Mouse (Mus musculus) MEL (cell line): Measurements from ENCODE around the gene Abl2. TPM values are rescaled to one million over a fixed set of nuclear protein-coding genes. Genes with fewer than 3 reads are reported as not detected.
"Not testable (repeated sequence)": the region's sequence is repeated elsewhere in the genome, so short reads cannot be mapped to it uniquely, and the experiment has no call there.

ENCODE experiments used
- DNase-seq: peaks from one replicate; pipeline ENCODE4 v3.0.0; 2011; ENCODE audit warnings: low read depth, low spot score
- H3K27ac ChIP-seq: 2 replicates; pipeline ENCODE4 v1.5.1; 2012; ENCODE audit warnings: low read depth, mild to moderate bottlenecking, control low read depth, low read length, moderate library complexity; ENCODE audit not compliant: control insufficient read depth
- H3K27me3 ChIP-seq, 2 experiments: fragments of 150-350 bp in 1 of 2; sonication (generic) in 1 of 2; 2 replicates each; pipeline ENCODE4 v1.6.1; 2012; ENCODE audit warnings: low read length in 2 of 2, mild to moderate bottlenecking in 2 of 2, improper control_type of control experiment in 1 of 2, moderate library complexity in 1 of 2; ENCODE audit not compliant: insufficient read depth in 2 of 2, control insufficient read depth in 1 of 2
- H3K36me3 ChIP-seq, 2 experiments: 2 replicates each; pipeline ENCODE4 v1.6.1; 2012 to 2014; ENCODE audit warnings: low read length in 2 of 2, improper control_type of control experiment in 1 of 2, inconsistent platforms in 1 of 2, mild to moderate bottlenecking in 1 of 2; ENCODE audit not compliant: insufficient read depth in 2 of 2, control insufficient read depth in 1 of 2
- H3K4me1 ChIP-seq, 2 experiments: fragments of 150-350 bp in 1 of 2; sonication (generic) in 1 of 2; 2 replicates each; pipeline ENCODE4 v1.6.1; 2012; ENCODE audit warnings: low read length in 2 of 2, improper control_type of control experiment in 1 of 2, mild to moderate bottlenecking in 1 of 2; ENCODE audit not compliant: insufficient read depth in 2 of 2, control insufficient read depth in 1 of 2
- H3K4me3 ChIP-seq, 2 experiments: fragments of 150-350 bp in 1 of 2; sonication (generic) in 1 of 2; 2 replicates each; pipeline ENCODE4 v1.5.1; 2012; ENCODE audit warnings: low read depth in 2 of 2, low read length in 2 of 2, mild to moderate bottlenecking in 2 of 2, moderate library complexity in 2 of 2, control low read depth in 1 of 2, improper control_type of control experiment in 1 of 2; ENCODE audit not compliant: control insufficient read depth in 1 of 2, insufficient read depth in 1 of 2
- H3K79me2 ChIP-seq: 2 replicates; pipeline ENCODE4 v1.6.1; 2012; ENCODE audit warnings: mild to moderate bottlenecking, low read length, moderate library complexity; ENCODE audit not compliant: control insufficient read depth, poor library complexity, insufficient read depth
- H3K9ac ChIP-seq: 2 replicates; pipeline ENCODE4 v1.6.1; 2012; ENCODE audit warnings: low read depth, mild to moderate bottlenecking, control low read depth, low read length, moderate library complexity; ENCODE audit not compliant: control insufficient read depth, poor library complexity, severe bottlenecking
- H3K9me3 ChIP-seq: fragments of 150-350 bp; sonication (generic); replicated peaks from 2 replicates; pipeline ENCODE4 v1.6.1; 2012; ENCODE audit warnings: mild to moderate bottlenecking, low read length, improper control_type of control experiment, moderate library complexity; ENCODE audit not compliant: insufficient read depth
- BHLHE40 ChIP-seq: IDR thresholded peaks from 2 replicates; pipeline ENCODE4 v1.6.1; 2012; ENCODE audit warnings: low read depth, mild to moderate bottlenecking, inconsistent platforms, low read length, improper control_type of control experiment, borderline replicate concordance
- CTCF ChIP-seq, 3 experiments: IDR thresholded peaks in 2 of 3; conservative IDR thresholded peaks in 1 of 3; 2 replicates each; pipeline ENCODE4 v1.5.1; 2011 to 2012; ENCODE audit warnings: low read length in 3 of 3, low read depth in 2 of 3, mild to moderate bottlenecking in 2 of 3, improper control_type of control experiment in 1 of 3, inconsistent platforms in 1 of 3, mixed read lengths in 1 of 3, moderate library complexity in 1 of 3; ENCODE audit not compliant: control insufficient read depth in 1 of 3, insufficient read depth in 1 of 3, poor library complexity in 1 of 3, severe bottlenecking in 1 of 3
- E2F4 ChIP-seq: IDR thresholded peaks from 2 replicates; pipeline ENCODE4 v1.6.1; 2011; ENCODE audit warnings: low read depth, low read length, improper control_type of control experiment, borderline replicate concordance
- EP300 ChIP-seq, 2 experiments: IDR thresholded peaks; 2 replicates each; pipeline ENCODE4 v1.6.1; 2011; ENCODE audit warnings: improper control_type of control experiment in 2 of 2, low read length in 2 of 2, low read depth in 1 of 2, mild to moderate bottlenecking in 1 of 2
- MAX ChIP-seq: IDR thresholded peaks from 2 replicates; pipeline ENCODE4 v1.6.1; 2011; ENCODE audit warnings: low read length, improper control_type of control experiment
- NELFE ChIP-seq: IDR thresholded peaks from 2 replicates; pipeline ENCODE4 v1.6.1; 2011; ENCODE audit warnings: low read depth, low read length, improper control_type of control experiment
- NRF1 ChIP-seq: IDR thresholded peaks from 2 replicates; pipeline ENCODE4 v1.6.1; 2014; ENCODE audit warnings: low read depth, mild to moderate bottlenecking, inconsistent platforms, low read length, improper control_type of control experiment, moderate library complexity; ENCODE audit not compliant: poor library complexity, insufficient read depth, severe bottlenecking
- POLR2A ChIP-seq, 2 experiments: IDR thresholded peaks; 2 replicates each; pipeline ENCODE4 v1.6.1; 2011 to 2012; ENCODE audit warnings: low read length in 2 of 2, mild to moderate bottlenecking in 2 of 2, control low read depth in 1 of 2, improper control_type of control experiment in 1 of 2, low read depth in 1 of 2, moderate library complexity in 1 of 2; ENCODE audit not compliant: control insufficient read depth in 1 of 2, insufficient read depth in 1 of 2, poor library complexity in 1 of 2
- RAD21 ChIP-seq: IDR thresholded peaks from 2 replicates; pipeline ENCODE4 v1.6.1; 2011; ENCODE audit warnings: mild to moderate bottlenecking, low read depth, low read length, improper control_type of control experiment
- SIN3A ChIP-seq: IDR thresholded peaks from 2 replicates; pipeline ENCODE4 v1.6.1; 2012; ENCODE audit warnings: low read length, improper control_type of control experiment, inconsistent platforms
- SMC3 ChIP-seq: IDR thresholded peaks from 2 replicates; pipeline ENCODE4 v1.6.1; 2011; ENCODE audit warnings: low read depth, low read length, improper control_type of control experiment
- TCF12 ChIP-seq: IDR thresholded peaks from 2 replicates; pipeline ENCODE4 v1.6.1; 2014; ENCODE audit warnings: low read depth, mild to moderate bottlenecking, inconsistent platforms, low read length, improper control_type of control experiment, moderate library complexity
- USF1 ChIP-seq: IDR thresholded peaks from 2 replicates; pipeline ENCODE4 v1.6.1; 2014; ENCODE audit warnings: low read depth, mild to moderate bottlenecking, inconsistent platforms, low read length, improper control_type of control experiment, moderate library complexity
- USF2 ChIP-seq, 2 experiments: IDR thresholded peaks; 2 replicates each; pipeline ENCODE4 v1.6.1; 2011 to 2012; ENCODE audit warnings: improper control_type of control experiment in 2 of 2, low read length in 2 of 2, borderline replicate concordance in 1 of 2, inconsistent platforms in 1 of 2, low read depth in 1 of 2, mild to moderate bottlenecking in 1 of 2; ENCODE audit not compliant: insufficient read depth in 1 of 2
- ZMIZ1 ChIP-seq: IDR thresholded peaks from 2 replicates; pipeline ENCODE4 v1.6.1; 2012; ENCODE audit warnings: low read depth, mild to moderate bottlenecking, inconsistent platforms, low read length, improper control_type of control experiment, moderate library complexity
- ZNF384 ChIP-seq: IDR thresholded peaks from 2 replicates; pipeline ENCODE4 v1.6.1; 2012; ENCODE audit warnings: low read depth, mild to moderate bottlenecking, inconsistent platforms, low read length, improper control_type of control experiment
- polyA plus RNA-seq, 2 experiments: library from polyadenylated mRNA; stranded (reverse) in 1 of 2; unstranded in 1 of 2; fragments of >175 nt in 1 of 2; fragments of >200 nt in 1 of 2; gene quantifications; 2 replicates each; pipeline versions ENCODE4 v1.2.1 to v1.2.4; 2012; ENCODE audit warnings: low replicate concordance in 2 of 2, low read depth in 1 of 2; ENCODE audit not compliant: insufficient read length in 2 of 2, insufficient read depth in 1 of 2, missing spikeins in 1 of 2
- total RNA-seq: library from RNA; depleted of rRNA; stranded (reverse); fragments of 300-350 nt; gene quantifications from 2 replicates; pipeline ENCODE4 v1.2.3, GENCODE M21; 2012

Gene Abl2
- total and polyA plus RNA-seq, 3 experiments: 13.8 to 17.5 TPM; not detected in 1

- TF ChIP-seq BHLHE40 (peak; percentile 5; the same call in 1 of the 2 replicates), NRF1 (peak; percentile 25; the same call in 1 of the 2 replicates), EP300 (IDR thresholded peaks at IDR 0.05; ENCODE audit: low read depth in 1 of 2, low read length in 2 of 2) (no peak), POLR2A (IDR thresholded peaks at IDR 0.05; ENCODE audit: control insufficient read depth in 1 of 2, insufficient read depth in 1 of 2, low read depth in 1 of 2, low read length in 2 of 2, poor library complexity in 1 of 2) (peak; percentile 86 to 88), E2F4 (no peak)
Measured at GRCm38 (mm10) chr1:156558024-156558930, at the start of gene Abl2 (continued).

GRCm38 (mm10) chr1:156520136-156520780 is 38.3 kb upstream of the Abl2 start:
- Histone ChIP-seq H3K9ac (no peak overlapping the region), H3K36me3 (peaks cover 0 to 4% of the 10 kb centered on the region in 2 experiments; a peak in 1 of 4 replicates), H3K27me3 (no peaks in the 10 kb centered on the region), H3K4me1 (peaks cover 0 to 5% of the 10 kb centered on the region in 2 experiments; a peak in 1 of 4 replicates), H3K79me2 (no peaks in the 10 kb centered on the region)
- DNase-seq: no peak
- TF ChIP-seq ZNF384 (no peak), SMC3 (no peak), ZMIZ1 (no peak), CTCF (IDR thresholded peaks at IDR 0.05 in 2 of 3, conservative IDR thresholded peaks at IDR 0.05 in 1 of 3; ENCODE audit: control insufficient read depth in 1 of 3, insufficient read depth in 1 of 3, low read depth in 2 of 3, low read length in 3 of 3, poor library complexity in 1 of 3, severe bottlenecking in 1 of 3) (no peak), NELFE (no peak), SIN3A (no peak), TCF12 (no peak)
- TF ChIP-seq, all 39 proteins: peak for 0
- no peaks in the 10 kb centered on the region for H3K9me3 ChIP-seq
- H3K4me3 ChIP-seq: no peak overlapping the region
- no peak overlapping the region for H3K27ac ChIP-seq

GRCm38 (mm10) chr1:156521796-156522517 is 36.6 kb upstream of the Abl2 start:
- peak; percentile 75; the same call in 1 of the 2 replicates for TF ChIP-seq BHLHE40
- TF ChIP-seq USF2 (IDR thresholded peaks at IDR 0.05; ENCODE audit: borderline replicate concordance in 1 of 2, insufficient read depth in 1 of 2, low read depth in 1 of 2, low read length in 2 of 2): 0 out of 4 replicates have a peak, but pooled peaks of 1 of the 2 experiments have one; percentile 24
- TF ChIP-seq MAX: 0 out of 2 replicates have a peak, but pooled peaks have one; percentile 27
- TF ChIP-seq NRF1: no peak
- peak; percentile 76 for TF ChIP-seq USF1
- TF ChIP-seq RAD21: no peak
- Histone ChIP-seq H3K27ac (no peak overlapping the region), H3K36me3 (peaks cover 0 to 4% of the 10 kb centered on the region in 2 experiments; a peak in 1 of 4 replicates), H3K27me3 (no peaks in the 10 kb centered on the region), H3K9me3 (no peaks in the 10 kb centered on the region), H3K79me2 (no peaks in the 10 kb centered on the region), H3K4me1 (peaks cover 0 to 5% of the 10 kb centered on the region in 2 experiments; a peak in 1 of 4 replicates), H3K9ac (peak overlapping the region; percentile 7; the same call in 1 of the 2 replicates), H3K4me3 (peak overlapping the region; percentile 18 to 30)
- peak; percentile 65 for DNase-seq

GRCm38 (mm10) chr1:156523842-156524241 is 34.7 kb upstream of the Abl2 start, which contains the start of gene Gm10031:
Gene Gm10031, plus strand, starts transcription at chr1:156524012.
- not testable (repeated sequence) for H3K9me3 ChIP-seq, H3K4me3 ChIP-seq, H3K27ac ChIP-seq, H3K27me3 ChIP-seq, H3K36me3 ChIP-seq, DNase-seq, H3K9ac ChIP-seq, H3K4me1 ChIP-seq, H3K79me2 ChIP-seq
